ENCODE assay signal across 8 mouse cellular contexts in genomic region chr19:6276426-6277421, GRCm38 (mm10). TPM values are rescaled to one million over a fixed set of nuclear protein-coding genes. Genes with fewer than 3 reads are reported as not detected.
DNase-seq lines count a peak whose midpoint lies in the region; ATAC-seq and TF ChIP-seq lines count a peak whose summit lies in the region.

TSS of gene Ehd1 (plus strand) at chr19:6276725.

- H3K27ac ChIP-seq in forebrain, postnatal 0 days (ENCODE audit: low read depth, low read length) = peak within 1 kb of the TSS; percentile 82
- peak within 1 kb of the TSS; percentile 88 for H3K27ac ChIP-seq in lung, embryonic 15.5 days

- ATAC-seq in G1E (ENCODE audit: extremely low read depth, insufficient number of reproducible peaks, low FRiP score, poor library complexity, severe bottlenecking) = peak; percentile 84
- ATAC-seq in forebrain, postnatal 0 days = peak; percentile 97
- peak; percentile 93 for ATAC-seq in lung, embryonic 15.5 days (ENCODE audit: borderline replicate concordance, extremely low read depth, low FRiP score, low TSS enrichment)

- no peaks in the 10 kb centered on the region for H3K9me3 ChIP-seq in G1E (replicated peaks)
- H3K9me3 ChIP-seq in forebrain, postnatal 0 days (ENCODE audit: low read length) = no peaks in the 10 kb centered on the region
- no peaks in the 10 kb centered on the region for H3K9me3 ChIP-seq in lung, embryonic 15.5 days

- DNase-seq in G1E (ENCODE audit: low spot score) = peak; percentile 90
- DNase-seq in cerebellum, adult 18-20 months = peak; percentile 96 to 99
- peak; percentile 99 for DNase-seq in forebrain, postnatal 0 days
- DNase-seq in heart, postnatal 4 days = peak; percentile 98
- peak; percentile 97 for DNase-seq in layer of hippocampus, adult 8-10 months (ENCODE audit: low spot score in 2 of 2)
- DNase-seq in ovary, adult 18-20 months (ENCODE audit: low spot score) = peak; percentile 98
- peak; percentile 95 for DNase-seq in thymus, postnatal 0 days (ENCODE audit: low spot score)

- H3K4me3 ChIP-seq in G1E (ENCODE audit: low read depth, low read length) = peak within 1 kb of the TSS; percentile 95
- peak within 1 kb of the TSS; percentile 85 for H3K4me3 ChIP-seq in forebrain, postnatal 0 days (ENCODE audit: low read depth, low read length)
- peak within 1 kb of the TSS; percentile 92 for H3K4me3 ChIP-seq in lung, embryonic 15.5 days

- H3K27me3 ChIP-seq in G1E (ENCODE audit: insufficient read depth, low read length) = no peaks in the 10 kb centered on the region
- H3K27me3 ChIP-seq in forebrain, postnatal 0 days (ENCODE audit: insufficient read depth, low read length) = no peaks in the 10 kb centered on the region
- H3K27me3 ChIP-seq in lung, embryonic 15.5 days = no peaks in the 10 kb centered on the region

- peaks cover 50% of the 10 kb centered on the region for H3K36me3 ChIP-seq in G1E (replicated peaks)
- peaks cover 11% of the 10 kb centered on the region for H3K36me3 ChIP-seq in forebrain, postnatal 0 days (ENCODE audit: insufficient read depth)
- peaks cover 18% of the 10 kb centered on the region for H3K36me3 ChIP-seq in lung, embryonic 15.5 days

- TF ChIP-seq CTCF in G1E (IDR thresholded peaks at IDR 0.05; ENCODE audit: low read depth, low read length) = peak; percentile 41; the same call in 1 of the 2 replicates
- peak; percentile 64 for TF ChIP-seq CTCF in forebrain, postnatal 0 days (IDR thresholded peaks at IDR 0.05; ENCODE audit: low read depth)

- peak within 1 kb of the TSS; percentile 96 for H3K4me2 ChIP-seq in forebrain, postnatal 0 days (ENCODE audit: low read depth)
- peak within 1 kb of the TSS; percentile 97 for H3K4me2 ChIP-seq in lung, embryonic 15.5 days

- peak within 1 kb of the TSS; percentile 77 for H3K9ac ChIP-seq in forebrain, postnatal 0 days
- H3K9ac ChIP-seq in lung, embryonic 15.5 days = peak within 1 kb of the TSS; percentile 77

- H3K4me1 ChIP-seq in G1E (ENCODE audit: insufficient read depth, low read depth, low read length) = peaks cover 76% of the 10 kb centered on the region
- H3K4me1 ChIP-seq in forebrain, postnatal 0 days (ENCODE audit: insufficient read depth) = peaks cover 28% of the 10 kb centered on the region
- peaks cover 45% of the 10 kb centered on the region for H3K4me1 ChIP-seq in lung, embryonic 15.5 days

- 1% methylated on average over 105 of the region's 106 CpGs for WGBS in forebrain, postnatal 0 days
- WGBS in lung, embryonic 15.5 days = under 1% methylated on average over 103 of the region's 106 CpGs

RNA-seq across cellular contexts. Expression of gene Ehd1, which starts in this region (rescaled TPM):
- 18.0 and 18.7 TPM in 2 replicates for total RNA-seq in G1E (2014; fragmentation: Nextera tagmentation)
- total RNA-seq in G1E (2017) = 22.0 and 23.3 TPM in 2 replicates
- 132 and 135 TPM in 2 replicates for polyA plus RNA-seq in G1E (2012)
- total RNA-seq in forebrain, postnatal 0 days (2014; rRNA removed) = 91.9 and 120 TPM in 2 replicates
- 69.9 and 75.4 TPM in 2 replicates for polyA plus RNA-seq in forebrain, postnatal 0 days (2015; fragmentation: Nextera tagmentation; extraction: Ambion mirVana)
- 100 to 1,000 TPM in 1 of 2 experiments, 10 to 100 TPM in 1; 97.8 to 114 TPM for total RNA-seq in heart, postnatal 4 days (2021)
- 10 to 100 TPM; 59.1 to 76.4 (median 70.3) TPM for total RNA-seq in layer of hippocampus, adult 8-10 months (2022)
- 66.7 and 76.1 TPM in 2 replicates for polyA plus RNA-seq in lung, embryonic 15.5 days (2015; fragmentation: Nextera tagmentation; extraction: Ambion mirVana)
- 29.5 and 29.9 TPM in 2 replicates for polyA plus RNA-seq in thymus, postnatal 0 days (2015; fragmentation: Nextera tagmentation; extraction: Ambion mirVana)

Comparison
In these comparisons a context has a peak if more than half of its experiments do, and no peak if none do; other contexts are left out.
1. Peak in every context shown above with its lines: DNase-seq, ATAC-seq, H3K4me3 ChIP-seq and H3K27ac ChIP-seq.